Mouse (Mus musculus): ENCODE results near the gene Arfrp1.
A peak's percentile ranks its signal among the peaks of the same experiment; 100 is the strongest.

Arfrp1 gene

DNA sequence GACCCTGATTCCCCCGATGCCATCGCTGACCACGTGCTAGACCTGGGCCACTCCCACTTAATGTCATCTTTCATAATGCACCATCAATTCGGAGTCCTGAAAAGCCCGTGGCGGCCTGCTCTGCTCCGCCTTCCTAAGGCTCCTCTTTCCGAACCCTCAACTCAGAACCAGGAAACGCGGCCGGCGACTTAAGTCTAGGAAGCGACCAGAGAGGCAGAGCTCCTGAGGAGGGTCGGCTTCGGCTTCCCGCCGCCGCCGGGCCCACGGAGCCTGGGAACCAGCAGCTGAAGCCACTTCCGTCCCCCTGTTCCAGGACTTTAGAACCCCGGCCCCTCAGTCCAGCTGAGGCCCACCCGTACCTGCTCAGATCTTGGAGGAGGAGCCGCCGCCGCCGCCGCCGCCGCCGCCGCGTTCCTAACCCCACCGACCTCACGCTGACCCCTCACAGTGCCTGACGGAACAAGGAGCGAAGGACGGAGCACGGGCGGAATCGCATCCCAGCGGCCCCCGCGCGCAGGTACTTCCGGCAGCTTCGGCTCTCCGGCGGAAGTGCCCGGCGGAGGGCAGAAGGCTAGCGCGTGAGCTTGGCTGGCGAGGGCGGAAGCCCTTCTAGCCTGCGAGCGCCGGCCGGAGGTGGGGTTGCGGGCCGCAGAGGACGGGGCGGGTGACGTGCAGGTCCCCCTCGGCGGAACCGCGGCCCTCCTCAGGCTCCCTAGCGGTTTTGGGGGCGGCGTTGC lies at the start of gene Arfrp1, which contains the start of gene Zgpat:
Gene Arfrp1, minus strand, starts transcription at position 545 of the 737 bp plus-strand sequence.
Gene Zgpat, plus strand, starts transcription at position 69 of the 737 bp plus-strand sequence.
- DNase-seq = peak; percentile 80

DNA sequence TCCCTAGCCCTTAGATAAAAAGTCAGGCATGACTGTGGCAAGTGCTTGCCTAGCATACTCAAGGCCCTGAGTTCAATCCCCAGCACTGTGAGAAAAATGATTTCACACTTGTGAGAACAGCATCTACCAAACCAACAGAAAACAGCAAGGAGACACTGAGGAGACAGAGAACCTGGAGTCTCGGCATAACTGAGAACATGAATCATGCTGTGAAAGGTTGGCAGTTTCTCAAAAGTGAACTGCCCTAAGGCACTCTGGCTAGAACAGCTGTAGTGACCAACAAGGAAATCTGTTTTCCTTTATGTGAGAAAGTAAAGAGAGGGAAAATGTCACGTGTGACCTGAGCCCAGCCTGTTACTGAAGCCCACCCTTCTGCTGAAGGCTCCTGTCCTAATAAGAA lies 47.9 kb upstream of the Arfrp1 start:
- DNase-seq = no peak

DNA sequence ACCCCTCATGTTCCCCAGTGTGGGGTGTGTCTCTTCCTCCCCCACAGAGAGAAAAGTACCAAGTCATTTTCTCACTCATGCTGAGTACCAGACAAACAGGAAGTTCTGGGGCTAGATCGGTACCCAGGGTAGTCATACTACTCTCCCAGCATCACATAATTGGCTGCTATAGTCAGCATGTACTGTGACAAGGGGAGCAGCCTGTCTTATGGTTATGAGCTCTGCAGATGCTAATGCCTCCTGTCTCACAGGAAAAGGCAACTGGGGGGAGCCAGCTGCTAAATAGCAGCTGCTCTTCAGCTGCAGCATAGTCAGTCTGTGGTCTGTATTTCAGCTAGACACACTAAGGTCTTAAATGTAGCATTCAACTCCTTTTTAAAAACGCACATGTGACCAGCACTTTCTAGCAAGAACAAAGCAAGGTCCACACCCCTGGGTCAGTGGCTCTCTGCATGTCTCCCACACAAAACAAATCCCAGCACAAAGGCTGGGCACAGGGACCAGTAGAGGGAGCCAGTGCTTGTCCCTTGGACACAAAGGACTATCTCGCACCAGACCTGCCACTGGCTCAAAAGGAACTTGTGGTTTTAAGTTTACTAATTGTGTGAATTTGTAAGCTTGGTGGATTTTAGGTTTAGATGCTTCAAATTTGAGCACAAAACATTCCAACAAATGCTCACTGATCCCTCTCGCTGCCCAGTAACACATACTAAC lies 45.7 kb upstream of the Arfrp1 start:
- peak; percentile 63 for DNase-seq

DNA sequence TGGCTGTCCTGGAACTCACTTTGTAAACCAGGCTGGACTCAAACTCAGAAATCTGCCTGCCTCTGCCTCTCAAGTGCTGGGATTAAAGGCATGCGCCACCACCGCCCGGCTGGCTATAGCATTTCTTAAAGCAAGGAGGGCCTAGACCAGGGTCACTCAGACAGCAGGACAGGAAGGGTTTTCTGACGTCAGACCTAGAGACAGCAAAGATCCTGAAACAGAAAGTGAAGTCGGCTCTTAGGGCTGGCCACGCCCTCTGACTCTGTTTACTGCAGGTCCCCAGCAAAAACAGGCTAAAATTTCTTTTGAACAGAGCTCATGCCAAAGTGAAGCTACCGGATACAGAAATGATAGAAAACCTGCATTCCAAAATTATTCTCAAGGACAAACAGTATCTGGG lies 44.4 kb upstream of the Arfrp1 start:
- no peak for DNase-seq

DNA sequence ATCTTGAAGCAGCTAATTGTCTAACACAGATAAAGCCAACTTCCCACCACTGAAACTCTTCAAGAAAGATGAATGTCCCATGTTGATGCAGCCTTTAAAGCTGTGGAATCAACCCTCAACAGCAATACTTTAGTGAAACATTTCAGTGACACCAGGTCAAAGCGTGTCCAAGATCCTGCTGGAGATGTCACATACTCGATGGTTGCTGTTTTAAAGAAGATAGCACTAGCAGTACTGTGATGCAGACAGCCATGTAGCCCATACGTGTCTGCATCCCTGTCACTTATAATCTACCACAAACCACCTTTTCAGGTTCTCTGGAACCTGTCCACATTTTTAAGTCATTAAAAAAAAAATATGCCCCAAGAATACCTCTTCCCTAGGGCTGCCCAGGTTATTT lies 38.5 kb upstream of the Arfrp1 start:
- DNase-seq = no peak

DNA sequence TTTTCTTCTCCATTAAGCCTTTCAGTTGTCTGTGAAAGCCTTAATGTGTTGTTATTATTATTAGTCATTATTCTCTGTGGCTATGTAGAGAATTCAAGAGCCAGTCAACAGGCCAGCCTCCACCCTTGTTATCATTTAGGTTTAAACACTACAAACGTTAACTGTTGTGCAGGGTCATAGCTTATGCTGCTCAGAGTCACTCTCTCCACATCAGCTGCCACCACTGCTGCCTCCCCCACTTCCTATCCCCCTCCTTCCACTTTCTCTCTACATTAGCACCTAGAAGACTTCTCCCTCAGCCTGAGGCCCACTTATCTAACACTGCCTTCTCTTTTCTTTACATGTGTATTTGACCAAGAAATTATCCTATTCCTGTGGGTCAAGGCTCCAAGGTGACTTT lies 36.3 kb upstream of the Arfrp1 start:
- DNase-seq = no peak

DNA sequence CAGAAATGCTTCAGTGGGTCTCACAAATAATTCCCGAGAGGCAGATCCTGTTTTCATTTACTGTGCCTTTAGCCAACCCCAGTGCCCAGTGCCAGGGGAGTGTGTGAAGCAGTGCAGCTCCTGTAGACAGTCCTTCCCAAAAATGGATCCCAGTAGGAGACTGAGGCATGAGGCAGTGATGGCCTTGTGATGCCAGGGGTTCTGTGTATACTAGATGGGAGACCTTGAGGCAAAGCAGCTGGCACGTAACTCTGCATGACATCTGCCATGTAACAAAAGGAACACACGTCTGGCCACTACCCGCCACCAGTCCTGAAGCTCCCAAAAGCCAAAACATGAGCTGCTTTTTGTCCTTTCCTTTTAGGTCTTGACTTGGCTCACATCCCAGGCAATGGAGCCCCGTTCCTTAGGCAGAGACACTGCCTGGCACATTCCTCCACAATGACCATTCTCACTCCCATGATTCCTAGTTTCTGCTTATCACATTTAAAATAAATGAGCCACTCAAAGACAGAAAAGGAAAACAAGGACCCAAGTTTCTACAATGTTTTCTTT lies 32.1 kb upstream of the Arfrp1 start:
- no peak for DNase-seq

DNA sequence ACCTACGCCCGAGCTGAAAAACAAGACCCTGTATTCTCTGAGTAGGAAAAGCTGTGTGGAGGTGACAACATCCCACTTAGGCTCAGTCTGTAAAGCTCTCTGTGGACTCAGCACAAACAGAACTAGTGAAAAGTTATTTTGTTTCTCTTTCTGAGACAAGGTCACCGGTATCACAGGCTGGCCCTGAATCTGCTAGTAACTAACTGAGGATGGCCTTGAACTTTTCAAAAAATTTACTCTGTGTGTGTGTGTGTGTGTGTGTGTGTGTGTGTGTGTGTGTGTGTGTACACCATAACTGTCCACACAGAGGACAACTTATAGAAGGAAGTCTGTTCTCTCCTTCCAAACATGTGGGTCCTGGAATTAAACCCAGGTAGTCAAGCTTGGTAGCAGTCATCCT lies 28.9 kb upstream of the Arfrp1 start:
- DNase-seq = no peak

DNA sequence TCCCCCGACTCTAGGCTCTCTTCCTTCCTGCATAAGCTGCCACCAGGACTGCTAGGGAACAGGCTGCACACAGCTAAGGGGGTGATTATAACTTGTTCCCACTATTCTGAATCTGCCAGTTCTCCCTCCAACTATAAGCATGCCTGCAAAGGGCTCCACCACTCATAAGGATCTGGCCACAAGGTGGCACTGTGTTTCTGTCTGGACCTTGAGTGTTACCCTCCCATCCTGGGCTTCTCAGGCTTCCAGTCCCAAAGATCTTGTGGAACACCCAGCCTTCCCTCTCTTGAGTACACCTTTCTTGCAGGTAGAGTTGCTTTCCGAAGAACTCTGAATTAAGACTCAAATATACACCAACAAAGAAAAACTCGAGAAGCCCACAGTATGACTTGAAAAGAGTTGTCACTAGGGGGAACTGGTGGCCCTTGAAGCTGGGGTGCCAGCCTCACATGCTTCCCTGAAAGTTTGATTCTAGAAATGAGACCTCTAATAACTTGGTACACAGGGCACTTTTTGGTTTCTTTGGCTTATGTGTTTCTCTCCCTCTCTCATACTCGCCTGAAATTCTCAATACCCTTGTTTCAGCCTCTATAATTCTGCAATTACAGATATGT lies 27.5 kb upstream of the Arfrp1 start:
- peak; percentile 95 for DNase-seq

DNA sequence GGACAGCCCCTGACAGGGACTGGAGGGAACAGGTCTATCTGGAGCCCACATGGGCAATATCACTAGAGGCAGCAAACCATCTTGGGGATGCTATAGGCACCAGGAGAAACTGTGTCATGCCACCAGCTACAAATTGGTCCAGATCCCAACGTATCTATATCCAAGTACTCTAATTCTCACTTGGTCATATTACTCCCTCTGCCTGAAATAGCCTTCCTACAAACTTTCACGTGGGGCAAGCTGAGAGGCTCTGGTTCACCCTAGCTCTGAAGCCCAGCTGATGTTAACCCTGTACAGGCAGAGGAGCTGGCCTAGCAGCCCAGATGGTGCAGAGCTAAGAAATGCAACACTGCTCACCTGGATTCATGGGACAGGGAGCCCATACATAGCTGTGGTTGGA lies 26.3 kb upstream of the Arfrp1 start:
- no peak for DNase-seq

DNA sequence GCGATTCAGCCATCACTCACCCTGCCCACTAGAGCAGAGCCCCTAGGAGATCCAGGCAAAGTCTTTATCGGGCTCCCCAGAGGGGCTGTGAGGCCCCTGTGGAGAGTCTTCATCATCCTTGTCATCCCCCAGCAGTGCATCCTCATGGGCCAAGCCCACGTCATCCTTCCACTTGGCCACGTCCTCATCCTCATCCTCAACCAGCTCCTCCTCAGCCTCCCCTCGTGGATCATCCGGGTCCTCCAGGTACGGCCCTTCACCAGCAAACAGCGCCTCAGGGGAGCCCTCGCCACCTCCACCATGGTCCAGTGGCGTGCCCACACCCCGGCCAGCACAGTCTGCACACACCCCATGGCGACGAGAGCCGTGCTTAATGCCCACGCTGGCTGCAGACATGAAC lies 25.8 kb upstream of the Arfrp1 start:
- DNase-seq = no peak

DNA sequence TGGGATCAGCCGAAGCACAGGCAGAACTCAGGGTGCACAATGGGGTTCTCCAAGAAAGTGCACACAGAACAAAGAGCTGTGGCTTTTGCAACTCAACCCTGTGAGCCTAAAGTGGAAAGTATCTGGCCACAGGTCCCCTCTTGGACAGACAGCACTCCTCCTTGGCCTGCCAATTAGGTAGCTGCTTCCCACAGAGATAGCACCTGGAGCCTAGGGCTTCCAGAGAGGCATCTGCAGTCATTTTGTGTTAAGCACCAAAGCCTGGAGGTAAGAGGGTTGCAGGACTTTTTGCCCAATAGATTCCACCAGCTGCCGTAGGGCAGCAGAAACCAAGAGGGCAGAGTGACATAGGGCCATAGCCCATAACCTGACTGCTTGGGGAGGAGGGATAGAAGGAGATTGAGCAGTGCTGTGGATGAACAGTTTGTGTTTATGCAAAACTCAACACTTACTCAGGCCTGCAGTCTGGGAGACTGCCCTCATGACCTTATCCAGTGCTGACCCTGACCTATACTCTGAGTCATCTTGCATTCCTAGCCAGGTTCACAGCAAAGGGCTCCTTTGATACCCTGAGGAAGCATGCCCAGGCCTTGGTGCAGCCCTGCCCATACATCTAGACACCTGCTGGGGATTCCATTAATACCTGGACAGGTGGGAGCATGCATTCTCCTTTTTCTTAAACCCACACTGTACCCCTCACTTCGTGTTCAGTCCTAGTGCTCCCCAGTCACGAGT lies 25.1 kb upstream of the Arfrp1 start:
- DNase-seq = no peak

DNA sequence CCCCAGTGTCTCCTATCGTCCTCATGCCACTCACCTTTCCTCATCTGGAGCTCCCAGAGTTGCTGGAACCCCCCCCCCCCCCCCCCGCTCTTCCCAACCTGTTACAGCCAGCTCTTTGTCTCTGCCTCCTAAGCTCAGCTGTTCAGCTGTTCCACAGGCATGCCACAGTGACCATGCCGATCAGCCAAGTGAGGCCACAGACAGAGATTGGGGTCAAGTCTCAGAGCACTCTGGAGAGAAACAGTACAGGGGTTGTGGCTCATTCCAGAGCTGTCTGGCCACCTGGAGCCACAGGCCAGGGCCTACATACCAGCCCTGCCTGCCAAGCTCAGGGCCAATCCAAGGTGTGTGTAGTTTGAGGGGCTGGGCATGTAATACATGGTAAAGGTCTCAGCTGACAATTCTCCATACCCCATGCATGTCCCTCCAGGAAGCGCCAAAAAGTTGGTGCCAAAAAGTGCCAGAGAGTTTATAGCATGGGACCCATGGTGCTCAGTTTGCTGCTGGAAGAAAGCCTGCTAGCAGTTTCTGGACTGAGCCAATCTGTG lies 21.5 kb upstream of the Arfrp1 start:
- no peak for DNase-seq

DNA sequence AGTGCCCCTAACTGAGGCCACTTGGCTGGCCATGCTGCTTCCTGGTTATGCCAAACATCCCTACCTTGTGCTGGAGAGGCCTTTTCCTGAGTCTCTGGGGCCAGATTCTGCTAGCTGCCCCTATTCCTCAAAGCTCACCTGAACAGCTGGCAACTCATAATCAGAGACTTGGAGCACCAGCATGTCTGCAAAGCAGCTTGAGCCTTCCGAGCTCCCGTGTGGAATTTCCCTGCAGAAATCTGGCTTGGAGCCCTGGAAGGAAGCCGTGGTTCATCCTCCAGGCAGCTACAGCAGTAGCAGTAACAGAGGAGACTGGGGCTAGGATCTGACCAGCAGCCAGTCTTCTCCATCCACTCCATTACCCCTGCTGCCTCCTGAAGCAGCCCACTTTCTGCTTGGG lies 20.7 kb upstream of the Arfrp1 start:
- DNase-seq = peak; percentile 48

DNA sequence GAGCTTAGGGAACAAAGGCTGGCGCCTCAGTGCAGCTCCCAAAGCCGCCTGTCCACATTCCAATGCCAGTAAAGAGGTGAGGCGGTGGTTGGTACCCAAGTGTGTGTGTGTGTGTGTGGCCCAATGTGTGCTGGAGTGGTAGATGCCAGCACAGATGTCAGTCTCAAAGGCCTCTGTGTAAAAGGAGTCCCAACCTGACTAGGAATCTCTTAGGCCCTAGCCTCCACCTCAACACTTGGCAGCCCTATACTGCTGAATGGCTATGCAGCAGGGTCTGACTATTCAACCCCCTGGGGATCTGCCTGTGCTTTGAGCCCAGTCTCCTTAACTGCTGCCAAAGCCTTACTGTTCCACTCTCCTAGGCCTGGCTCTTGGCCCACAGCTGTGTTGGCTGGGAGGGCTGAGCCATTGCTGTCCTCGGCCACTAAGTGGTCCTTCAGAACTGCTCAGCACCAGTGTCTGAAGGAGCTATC lies 19.8 kb upstream of the Arfrp1 start:
- peak; percentile 53 for DNase-seq

DNA sequence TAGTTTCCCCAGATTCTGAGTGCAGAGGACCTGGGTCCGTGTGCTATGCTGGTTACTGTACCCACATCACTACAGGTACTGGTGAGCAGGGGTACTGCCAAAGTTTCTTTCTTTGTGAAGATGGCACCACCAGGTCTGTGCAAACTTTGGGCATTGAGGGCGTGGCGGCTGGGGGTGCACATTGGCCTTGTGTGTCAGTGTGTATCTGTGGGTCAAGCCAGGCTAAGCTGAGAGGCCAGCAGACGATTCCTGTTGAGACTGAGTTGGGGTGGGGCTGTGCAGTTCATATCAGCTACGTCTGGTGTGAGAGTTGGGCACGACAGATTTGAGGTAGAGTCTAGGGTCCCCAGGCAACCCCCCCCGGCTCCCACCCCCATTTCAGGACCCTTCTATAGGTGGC lies 19.3 kb upstream of the Arfrp1 start:
- DNase-seq = no peak

DNA sequence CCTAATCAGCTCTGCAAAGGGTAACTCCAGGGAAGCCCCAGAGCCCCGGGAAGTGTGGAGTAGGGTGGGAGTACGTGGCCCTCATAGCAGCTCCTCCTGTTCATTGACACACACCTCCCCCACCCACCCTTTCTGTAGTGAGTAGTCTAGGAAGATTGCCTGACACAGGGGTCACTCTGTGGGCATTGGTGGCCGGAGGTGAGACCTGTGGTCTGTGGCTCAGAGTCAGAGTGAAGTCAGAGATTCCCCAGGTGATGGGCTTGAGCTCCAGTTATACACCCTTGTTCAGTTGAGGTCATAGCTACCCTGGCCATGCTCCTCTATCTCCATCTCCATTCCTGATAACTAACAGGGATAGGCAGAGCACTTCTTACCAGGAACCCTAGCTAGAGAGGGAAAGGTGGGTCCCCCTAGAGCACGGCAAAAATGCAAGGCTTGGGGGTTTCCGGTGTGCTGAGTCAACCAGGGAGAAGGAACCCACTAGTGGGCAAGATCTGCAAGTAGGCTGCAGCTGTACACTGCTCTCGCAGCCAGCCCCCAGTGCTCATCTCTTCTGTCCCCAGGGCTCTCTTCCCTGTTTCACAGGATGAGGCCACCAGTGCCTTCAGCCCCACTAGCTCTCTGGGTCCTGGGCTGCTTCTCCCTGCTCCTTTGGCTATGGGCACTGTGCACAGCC lies 16.6 kb upstream of the Arfrp1 start:
- DNase-seq = no peak

DNA sequence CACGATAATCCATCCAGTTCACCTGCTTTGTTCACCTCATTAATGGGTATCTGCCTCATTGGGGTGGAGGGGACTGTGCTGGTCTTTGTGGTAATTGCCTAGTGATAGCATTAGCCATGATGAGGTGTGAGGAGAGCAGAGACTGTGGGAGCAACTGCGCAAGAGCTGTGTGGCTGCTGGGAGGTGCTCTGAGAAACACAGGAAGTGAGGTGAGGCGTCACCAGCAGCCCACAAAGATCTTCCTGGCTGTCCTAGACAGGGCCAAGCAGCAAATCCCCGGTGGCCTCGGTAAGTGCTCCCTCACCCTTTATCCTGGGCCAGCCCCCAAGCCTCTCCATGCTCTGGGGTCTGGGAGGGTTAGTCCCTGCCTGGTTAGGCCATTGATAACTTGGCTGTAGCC lies 15.9 kb upstream of the Arfrp1 start:
- DNase-seq = no peak

DNA sequence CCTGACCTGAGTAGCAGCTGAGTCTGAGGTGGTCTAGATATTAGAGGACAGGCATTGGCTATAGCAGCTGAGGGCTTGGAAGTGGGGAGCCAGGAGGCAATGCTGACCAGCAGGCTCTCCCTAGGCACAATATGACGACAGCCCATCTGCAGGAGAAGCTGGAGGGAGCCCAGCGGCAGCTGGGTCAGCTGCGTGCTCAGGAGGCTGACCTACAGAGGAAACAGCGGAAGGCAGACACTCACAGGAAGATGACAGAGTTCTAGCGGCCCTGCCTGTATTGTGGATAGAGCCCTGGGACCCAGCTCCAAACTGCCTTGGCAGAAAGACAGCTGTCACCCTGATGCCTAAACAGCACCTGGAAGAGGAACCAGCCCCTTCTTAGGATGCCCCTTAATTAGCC lies 15.0 kb upstream of the Arfrp1 start:
- no peak for DNase-seq

DNA sequence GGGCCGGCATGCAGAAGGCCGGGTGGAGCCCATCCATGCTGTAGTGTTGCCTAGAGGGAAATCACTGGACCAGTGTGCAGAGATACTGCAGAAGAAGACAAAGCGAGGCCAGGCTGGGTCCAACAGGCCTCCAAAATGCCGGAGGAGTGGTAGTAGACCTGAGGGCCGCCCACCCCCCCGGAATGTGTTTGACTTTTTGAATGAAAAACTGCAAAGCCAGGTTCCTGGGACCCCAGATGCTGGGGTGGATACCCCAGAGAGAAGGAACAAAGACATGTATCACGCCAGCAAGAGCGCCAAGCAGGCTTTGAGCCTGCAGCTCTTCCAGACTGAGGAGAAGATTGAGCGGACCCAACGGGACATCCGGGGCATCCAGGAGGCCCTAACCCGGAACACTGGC lies 14.6 kb upstream of the Arfrp1 start, which contains the start of gene Lime1:
Gene Lime1, plus strand, starts transcription at position 301 of the 400 bp plus-strand sequence.
- DNase-seq = no peak

DNA sequence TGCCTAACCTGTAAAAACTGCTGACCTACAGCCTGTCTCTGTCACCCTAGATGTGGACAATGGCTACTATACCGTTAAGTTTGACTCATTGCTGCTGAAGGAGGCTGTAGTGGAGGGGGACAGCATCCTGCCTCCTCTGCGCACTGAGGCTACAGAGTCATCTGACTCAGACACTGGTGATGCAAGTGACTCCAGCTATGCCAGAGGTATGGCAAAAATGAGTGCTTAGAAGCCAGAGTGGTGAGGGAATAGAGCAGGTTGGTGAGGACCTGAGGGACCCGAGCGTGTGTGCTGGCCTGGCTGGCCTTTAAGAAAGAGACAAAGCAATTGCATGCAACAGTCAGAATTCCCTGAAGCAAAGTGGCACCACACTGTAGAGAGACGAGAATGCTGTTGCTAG lies 13.5 kb upstream of the Arfrp1 start:
- no peak for DNase-seq

DNA sequence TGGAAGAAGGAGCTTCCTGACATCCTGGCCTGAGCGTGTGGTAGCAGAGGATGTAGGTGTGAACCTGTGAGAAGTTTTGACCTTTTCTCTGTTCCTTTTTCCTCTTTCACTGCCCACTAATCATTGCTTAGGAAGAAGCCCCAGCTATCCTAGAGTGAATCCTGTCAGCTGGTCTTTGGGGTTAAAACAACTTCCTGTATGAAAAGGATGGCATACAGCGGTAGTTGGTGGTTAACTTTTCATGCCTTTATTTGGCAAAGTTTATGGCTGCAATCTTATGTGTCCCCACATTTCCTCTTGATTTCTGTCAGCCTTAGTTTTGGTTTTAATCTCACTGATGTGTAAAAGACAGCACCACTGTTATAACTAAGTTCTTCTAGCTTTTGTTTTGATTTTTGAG lies 12.0 kb upstream of the Arfrp1 start:
- no peak for DNase-seq
